Mouse (Mus musculus) cerebellum, postnatal 36 days (tissue): ENCODE results near the gene Pak2.
"Not testable (repeated sequence)": the region's sequence is repeated elsewhere in the genome, so short reads cannot be mapped to it uniquely, and the experiment has no call there.

ENCODE experiments used
- DNase-seq, 2 experiments: peaks; one replicate each; pipeline ENCODE4 v3.0.0; 2021 to 2022; ENCODE audit warnings: mixed read lengths in 2 of 2

The Pak2 gene

DNA sequence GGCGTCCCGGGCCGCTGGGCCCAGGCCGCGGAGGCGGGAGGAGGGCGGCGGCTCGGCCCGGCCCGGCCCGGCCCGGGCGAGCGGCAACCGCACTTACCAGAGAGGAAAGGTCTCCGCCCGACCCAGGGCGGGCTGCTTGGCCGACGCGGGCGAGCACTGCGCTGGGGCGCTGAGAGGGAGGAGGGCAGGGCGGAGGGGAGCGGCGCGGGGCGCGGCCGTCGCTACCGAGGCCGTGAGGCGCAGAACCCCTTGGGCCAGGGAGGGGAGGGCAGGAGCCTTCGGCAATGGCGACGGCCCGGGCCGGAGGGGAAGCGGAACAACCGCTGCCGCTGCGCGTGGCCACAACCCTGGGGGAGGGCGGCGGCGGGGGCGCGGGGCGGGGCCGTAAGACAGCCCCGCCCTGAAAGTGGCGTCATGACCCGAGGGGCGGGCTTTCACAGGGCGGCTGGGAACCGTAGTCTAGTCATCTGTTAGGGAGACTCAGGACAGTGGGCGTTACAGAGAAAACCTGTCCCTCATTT lies at the start of gene Pak2:
TSS of gene Pak2 (minus strand) at position 352 of the 521 bp plus-strand sequence.
- peak; percentile 80 to 85 for DNase-seq

DNA sequence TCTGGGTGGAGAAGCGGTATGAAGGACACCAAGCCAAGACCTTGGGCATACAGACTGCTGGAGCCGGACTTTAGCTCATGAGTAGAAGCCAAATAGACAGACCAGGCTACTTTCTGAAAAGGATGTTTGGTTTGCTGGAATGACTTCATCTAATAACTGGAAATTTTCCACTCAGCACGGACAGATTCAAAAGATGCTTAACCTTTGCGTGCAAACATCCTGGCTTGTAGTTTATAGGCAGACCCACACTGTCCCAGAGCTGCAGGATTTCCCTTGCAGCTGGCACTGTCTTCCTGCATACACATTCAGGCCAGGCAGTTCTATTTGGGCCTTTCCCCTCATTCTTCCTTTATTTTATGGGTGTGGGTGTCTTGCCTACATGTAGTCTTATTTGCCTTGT lies 47.9 kb upstream of the Pak2 start:
- DNase-seq: no peak

DNA sequence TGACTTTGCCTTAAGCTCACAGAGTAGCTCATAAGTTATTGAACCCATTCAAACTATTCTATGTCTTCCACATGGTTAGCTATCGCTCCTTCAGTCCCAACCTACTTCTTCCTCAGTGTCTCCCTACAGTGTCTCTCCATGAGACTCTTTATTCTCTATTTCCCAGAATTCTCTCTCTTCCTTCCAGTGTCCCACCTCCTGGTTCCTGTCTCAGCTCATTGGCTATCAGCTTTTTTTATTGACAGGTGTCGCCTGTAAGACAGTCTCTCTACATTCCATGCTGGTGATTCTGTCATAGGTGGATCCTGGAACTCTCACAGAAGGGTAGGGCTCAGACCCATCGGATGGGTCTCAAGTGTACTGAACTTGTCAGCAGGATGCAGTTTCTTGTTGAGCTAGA lies 46.2 kb upstream of the Pak2 start:
- no peak for DNase-seq

DNA sequence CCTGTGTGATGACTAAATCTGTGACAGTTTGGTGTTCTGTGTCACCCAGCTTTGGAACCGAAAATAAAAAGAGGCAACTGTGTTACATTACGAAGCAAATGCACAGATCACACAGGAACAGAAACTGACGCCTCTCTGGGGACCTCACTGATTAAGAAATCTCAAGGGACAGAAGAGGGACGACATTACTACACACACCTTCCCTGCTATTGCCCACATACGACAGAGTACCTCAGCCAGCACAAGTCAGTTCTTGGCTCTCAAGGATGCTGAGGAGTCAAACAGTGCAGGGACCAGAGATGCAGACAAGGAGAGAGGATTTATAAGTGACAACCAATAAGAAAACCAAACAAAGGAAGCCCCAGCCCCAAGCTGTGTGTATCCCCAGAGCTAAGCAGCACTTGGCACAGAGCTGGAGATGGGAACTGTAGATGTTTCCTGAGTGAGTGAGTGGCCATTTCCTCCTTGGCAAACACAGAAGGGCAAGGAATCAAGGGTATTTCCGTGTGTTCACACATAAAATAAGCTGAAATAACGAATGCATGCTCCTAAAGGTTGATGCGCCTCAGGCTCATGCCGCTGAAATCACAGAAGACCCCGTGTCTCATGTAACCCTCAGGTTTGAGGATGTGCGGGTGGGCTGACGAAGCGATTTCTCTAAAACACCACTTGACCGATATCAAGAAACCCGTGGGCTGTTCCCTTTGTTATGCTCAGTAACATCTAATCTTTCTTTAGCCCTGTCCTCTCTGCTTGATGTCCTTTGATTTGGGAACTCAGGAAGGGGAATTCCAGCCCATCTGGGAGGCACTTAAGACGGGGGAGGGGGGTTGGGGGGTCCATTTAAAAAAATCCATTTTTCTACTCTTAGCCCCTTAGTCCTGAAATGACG lies 45.5 kb upstream of the Pak2 start:
- no peak for DNase-seq

DNA sequence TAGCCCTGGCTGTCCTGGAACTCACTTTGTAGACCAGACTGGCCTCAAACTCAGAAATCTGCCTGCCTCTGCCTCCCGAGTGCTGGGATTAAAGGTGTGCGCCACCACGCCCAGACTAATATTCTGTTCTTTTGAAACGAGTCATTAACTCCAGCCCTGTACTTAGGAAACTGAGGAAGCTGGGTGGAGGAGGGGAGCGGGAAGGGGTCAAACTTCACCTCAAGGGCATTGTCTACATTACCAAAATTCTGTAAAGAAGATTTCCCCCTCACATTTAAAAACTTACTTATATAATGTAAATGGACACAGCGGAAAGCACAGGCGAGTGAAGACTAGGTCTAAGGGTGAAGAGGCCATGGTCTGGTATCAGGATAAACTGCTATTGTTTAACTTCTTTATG lies 44.9 kb upstream of the Pak2 start:
- DNase-seq: no peak

DNA sequence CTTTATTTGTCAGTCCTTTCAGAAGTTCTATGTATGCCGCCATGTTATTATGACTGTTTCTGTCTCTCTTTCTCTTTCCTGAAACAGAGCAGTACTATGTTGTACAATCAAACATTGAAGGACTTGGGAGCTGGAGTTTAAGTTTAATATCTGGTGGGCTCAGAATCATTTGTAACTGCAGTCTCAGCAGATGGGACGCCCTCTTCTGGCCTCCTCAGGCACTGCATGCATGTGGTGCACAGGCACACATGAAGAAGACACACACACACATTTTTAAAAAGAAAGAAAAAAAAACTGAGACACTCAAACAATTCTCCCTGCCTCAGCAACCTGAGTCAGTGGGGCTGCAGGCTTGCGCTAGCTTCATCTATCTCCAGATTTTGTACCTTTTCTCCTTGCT lies 41.3 kb upstream of the Pak2 start:
- DNase-seq: no peak

DNA sequence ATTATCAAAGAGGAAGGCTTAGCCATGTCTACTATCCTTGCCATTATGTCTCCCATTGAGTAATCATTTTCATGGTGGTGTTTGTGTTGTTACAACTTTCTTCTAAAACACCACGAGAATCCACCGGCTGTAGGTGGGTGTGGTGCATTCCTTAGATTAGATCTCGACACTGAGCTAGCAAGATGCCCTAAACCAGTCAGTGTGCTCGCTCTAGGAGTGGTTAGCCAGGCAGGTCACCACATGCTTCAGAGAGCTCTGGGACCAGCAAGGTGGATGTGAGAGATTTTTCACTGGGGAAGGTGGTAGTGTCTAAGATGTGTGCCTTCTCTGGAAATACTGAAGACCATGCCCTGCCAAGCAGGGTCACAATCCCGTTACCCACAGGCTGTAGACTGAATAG lies 37.0 kb upstream of the Pak2 start:
- DNase-seq: no peak

DNA sequence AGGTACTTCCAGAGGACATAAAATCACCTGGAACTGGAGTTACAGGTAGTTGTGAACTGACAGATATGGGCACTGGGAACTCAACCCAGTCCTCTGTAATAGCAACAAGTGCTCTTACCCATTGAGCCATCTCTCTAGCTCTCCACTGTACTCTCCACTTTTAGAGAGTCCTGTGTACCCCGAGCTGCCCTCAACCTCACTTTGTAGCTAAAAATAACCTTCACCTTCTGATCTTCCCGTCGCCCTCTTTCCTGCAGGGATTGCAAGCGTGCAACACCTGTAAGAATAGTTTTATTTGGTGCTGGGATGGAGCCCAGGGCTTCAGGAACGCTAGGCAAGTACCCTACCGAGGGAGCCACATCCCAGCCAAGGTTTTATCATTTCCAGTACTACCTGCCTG lies 36.6 kb upstream of the Pak2 start:
- DNase-seq: no peak

DNA sequence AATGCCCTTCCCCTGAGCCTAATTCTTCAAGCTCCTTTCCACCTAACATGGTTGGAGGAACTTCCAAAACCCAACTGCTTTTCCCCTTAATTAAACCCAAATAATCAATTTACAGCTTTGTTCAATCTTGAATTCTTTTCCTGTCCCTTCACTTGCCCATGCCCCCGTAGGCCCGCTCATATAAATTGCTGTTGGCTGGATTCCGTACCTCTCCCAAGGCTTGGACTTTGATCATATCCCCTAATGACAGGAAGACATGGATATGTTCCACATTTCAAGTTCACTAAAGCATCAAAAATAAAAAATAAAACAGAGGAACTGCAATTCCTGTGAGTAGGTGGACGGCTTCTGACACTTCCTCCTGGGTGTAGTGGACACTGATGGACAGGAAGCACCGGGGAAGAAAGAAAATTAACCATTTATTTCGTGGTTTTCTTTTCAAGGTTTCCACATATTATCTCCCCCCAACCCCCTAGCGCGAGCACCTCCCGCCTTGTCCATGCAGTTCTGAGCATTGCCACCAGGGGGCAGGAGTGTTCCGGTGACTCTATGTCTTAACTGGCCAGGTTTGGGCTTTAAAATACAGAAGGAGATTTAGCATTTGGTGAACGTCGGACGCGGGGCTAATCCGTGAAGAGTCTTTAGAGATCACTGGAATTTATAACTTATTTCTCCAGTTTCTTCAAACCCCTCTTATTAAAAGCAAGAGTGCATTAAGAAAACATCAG lies 36.0 kb upstream of the Pak2 start:
- DNase-seq: peak; percentile 85 to 90

DNA sequence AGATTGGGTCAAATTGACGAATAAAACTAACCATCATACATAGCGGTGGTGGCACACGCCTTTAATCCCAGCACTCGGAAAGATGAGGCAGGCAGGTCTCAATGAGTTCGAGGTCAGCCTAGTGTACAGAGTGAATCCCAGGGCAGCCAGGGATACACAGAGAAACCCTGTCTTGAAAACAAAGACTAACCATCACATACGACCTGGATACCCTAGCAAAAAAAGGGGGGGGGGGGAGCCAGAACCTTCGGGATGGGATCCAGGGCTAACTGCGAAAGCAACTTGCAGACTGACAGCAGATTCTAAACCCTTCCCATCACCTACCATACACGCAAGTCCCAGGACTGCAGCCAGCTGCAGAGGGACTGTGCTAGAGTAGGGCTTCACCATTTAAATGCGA lies 35.3 kb upstream of the Pak2 start:
- no peak for DNase-seq

DNA sequence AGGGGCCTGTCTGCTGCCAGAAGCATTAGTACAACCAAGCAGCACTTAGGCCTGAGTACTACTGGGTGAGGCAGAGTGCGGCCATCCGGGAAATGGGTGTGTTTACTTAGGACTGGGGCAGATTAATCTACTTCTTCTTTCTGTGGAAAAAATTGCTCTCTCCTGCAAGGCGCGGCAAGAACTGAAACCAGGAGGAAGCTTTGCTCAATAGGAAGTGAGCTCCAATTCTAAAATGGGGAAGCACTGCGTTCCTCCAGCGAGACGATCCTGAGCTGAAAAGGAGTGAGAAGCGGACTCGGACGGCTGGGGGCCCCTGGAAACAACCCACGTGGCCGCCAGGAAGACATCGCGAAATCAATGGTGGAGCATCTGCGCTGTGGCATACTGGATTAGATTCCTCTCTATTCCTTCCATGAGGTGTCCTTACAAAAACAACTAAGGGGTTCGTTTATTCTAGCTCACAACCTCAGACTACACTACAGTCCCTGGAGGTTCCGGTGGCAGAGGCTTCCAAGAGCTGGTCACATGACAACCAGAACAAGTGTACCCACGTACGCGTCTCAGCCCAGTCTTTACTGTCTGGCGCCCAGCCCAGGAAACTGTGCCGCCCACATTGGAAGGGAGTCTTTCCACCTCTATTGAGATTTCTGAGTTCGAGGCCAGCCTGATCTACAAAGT lies 34.5 kb upstream of the Pak2 start:
- DNase-seq: no peak

DNA sequence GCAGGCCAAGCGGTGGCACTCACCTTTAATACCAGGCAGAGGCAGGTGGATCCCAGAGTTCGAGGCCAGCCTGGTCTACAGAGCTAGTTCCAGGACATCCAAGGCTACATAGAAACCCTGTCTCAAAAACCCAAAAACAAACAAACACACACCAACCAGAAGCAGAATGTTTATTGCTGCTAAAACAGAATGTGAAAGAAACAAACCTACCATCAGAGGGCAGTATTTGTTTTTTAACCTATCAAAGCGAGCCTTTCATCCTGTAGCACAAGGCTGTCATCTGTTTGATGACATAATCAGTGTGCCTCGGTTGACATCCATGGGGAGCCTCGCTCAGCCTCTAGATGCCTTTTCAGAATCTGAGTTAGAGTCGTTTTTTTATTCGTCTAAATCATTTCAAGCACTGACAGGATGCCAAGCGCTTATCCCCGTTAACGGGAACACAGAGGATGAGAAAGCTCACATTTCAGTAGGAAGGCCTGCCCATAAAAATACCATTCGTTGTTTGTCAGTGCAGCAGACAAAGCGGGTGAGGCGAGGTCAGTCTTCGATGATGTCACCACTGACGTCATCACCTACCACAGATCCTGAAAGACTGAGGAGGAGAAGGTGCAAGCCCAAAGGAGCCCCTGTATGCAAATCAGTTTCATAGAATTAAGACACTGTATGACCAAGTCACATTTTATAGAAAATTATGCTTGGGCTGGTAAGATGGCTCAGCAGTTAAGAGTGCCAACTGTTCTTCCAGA lies 32.0 kb upstream of the Pak2 start:
- no peak for DNase-seq

DNA sequence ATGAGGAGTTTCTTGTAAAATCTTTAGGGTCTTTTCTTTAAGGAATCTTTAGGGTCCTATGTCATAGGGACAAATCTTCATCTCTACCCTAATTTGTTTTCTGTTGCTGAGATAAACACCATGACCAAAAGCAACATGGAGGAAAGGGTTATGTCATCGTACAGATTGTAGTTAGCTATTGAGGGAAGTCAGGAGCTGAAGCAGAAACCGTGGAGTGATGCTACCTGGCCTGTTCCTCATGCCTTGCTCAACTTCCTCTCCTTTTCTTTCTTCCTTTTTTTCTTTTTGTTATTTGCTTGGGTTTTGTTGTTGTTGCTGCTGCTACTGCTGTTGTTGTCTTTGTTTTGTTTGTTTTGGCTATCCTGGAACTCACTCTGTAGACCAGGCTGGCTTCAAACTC lies 29.4 kb upstream of the Pak2 start:
- no peak for DNase-seq

DNA sequence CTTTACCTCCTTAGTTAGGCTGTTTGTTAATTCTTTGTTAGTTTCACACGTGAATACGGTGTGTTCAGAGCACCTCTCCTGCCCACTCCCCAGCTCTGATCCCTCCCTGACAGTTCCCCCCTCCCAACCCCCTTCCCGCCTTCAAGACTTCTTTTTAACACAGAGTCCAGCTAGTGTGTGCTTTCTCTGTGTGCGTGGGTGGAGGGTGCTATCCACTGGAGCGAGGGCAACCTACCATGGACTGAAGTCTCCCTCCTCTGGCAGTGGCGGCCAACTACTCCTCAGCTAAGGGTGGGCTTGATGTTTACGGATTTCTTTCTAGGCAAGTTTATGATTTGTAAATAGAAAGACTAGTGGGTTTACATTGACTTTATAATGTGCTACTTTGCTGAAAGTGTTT lies 29.0 kb upstream of the Pak2 start:
- DNase-seq: no peak

DNA sequence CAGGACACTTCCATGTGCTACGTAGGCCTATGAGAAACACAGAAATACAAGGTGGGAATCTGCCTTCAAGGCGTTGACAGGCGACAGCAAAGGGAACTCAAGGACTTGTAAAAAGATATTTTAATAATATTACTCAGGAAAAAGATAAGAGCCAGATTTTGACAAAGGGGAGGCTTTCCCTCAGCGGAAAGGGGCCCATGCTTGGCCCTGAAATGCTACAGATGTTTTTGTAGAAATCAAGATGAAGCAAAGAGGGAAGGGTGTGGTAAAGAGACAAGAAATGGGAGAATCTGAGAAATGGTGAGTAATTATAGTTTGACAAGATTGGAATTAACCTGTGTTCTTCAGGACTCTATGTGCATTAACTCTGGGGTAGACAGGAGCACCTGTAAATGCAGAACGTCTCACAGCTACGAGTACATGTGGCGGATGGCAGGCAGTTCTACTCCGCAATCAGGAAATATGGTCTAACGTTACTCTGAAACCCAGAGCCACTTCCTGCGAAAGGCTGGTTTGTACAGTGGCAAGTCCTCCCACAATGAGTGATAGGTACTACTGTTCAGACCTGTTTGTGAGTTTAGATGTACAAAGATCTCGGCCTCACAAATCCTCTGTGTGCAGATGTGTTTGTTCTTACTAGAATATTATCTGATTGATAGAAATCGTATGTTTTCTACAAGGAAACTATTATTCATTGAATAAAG lies 28.4 kb upstream of the Pak2 start:
- no peak for DNase-seq

DNA sequence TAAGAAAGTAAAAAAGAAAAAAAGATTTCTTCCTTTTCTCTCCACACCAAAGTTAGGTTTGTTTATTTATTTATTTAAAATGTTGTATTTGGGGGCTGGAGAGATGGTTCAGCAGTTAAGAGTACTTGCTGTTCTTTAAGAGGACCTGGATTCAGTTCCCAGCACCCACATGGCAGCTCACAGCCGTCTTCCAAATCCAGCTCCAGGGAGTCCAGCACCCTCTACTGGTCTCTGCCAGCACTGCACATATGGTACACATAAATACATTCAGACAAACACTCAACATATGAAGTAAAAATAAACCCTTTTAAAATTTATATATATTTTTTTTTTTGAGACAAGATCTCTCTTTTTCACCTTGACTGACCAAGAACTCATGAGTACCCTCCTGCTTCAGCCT lies 26.6 kb upstream of the Pak2 start:
- no peak for DNase-seq

DNA sequence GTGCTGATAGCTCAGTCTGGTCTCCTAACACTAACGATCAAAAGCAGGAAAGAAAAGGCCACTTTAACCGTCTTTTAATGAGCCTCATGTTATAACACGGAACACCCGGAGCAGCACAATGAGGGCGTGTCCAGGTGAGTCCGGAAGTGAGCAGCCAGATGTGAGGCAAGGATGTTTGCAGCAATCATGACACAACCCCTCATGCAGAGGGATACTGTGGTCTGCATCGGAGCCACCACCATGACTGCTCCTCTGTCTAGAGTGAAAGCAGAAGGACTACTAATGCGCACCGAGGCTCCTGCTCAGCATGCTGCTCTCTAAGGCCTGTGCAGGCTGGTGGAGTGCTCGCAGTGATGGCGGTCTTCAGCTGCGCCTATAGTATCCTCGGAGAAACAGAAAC lies 23.2 kb upstream of the Pak2 start:
- no peak for DNase-seq

DNA sequence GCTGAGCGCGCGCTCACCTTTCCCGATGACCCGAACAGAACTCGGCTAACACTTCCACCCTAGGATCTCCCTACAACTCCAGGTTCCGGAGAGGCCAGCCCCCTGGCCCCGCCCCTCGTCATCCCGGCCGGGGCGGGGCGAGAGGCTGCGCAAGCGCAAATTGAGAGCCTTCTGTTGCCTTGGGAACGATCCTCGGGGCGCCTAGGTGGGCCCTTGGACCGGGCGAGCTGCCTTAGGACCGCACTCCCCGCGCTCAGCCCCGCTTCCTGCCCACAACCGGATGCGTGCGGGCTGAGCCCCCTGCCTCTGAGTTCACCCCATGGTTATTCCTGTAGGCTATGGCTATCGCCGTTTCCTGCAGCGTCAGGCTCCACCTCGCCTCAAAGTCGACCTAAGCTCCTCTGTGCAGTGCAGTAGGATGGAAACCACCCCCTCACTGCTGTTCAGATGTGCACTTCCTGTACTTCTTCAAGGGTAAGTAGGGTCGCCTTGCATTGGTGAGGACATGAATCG lies 20.6 kb upstream of the Pak2 start, which contains the start of the genes Pigx and Cep19:
TSS of gene Pigx (minus strand) at position 103 of the 513 bp plus-strand sequence.
TSS of gene Cep19 (plus strand) at position 163 of the 513 bp plus-strand sequence.
- peak; percentile 86 to 91 for DNase-seq

DNA sequence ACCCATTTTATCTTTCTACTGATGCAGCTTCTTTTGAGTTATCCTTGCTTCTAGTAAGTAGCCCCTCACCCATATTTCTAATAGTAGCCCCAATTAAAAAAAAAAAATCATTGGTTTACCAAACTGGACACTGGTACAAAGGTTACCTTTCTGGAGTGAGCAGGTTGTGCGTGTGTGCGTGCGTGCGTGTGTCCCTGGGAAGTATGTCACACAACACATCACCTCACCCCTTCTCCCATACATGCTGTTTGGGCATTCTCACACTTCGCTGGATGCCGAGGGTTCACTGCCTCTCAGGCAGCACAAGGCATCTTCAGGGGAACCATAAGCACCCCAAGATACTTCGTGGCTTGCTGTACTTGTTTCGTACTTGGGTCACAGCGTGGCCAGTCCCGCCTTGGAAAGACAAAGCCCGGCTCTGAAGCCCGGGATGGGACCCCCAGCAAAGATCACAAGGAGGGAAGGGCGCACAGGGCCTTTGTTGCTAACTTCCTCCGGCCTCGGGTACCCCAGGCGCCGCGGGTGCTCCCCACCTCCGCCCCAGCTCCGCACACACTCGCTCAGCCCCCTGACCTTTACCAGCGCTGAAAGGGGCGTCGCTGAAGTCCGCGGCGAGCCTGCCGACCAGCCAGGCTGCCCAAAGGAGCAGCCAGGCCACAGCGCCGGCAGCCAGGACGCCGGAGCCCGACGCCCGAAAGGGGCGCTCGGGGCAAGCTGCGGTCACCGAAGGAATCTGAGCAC lies 19.9 kb upstream of the Pak2 start:
- peak in 1 of 2 experiments; percentile 17 for DNase-seq

DNA sequence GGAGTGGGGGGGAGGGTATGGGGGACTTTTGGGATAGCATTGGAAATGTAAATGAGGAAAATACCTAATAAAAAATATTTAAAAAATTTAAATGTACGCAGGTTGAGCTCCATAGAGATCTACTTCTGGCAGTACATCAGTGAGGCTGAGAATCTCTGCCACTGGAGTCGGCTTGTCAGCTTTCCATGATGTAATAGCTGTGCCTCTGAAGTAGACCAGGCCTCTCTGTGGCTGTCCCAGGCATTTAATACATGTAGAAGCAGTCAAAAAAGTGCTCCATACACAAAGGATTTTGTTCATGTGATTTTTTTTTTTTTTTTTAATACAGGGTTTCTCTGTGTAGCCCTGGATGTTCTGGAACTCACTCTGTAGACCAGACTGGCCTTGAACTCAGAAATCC lies 18.6 kb upstream of the Pak2 start:
- DNase-seq: not testable (repeated sequence)

DNA sequence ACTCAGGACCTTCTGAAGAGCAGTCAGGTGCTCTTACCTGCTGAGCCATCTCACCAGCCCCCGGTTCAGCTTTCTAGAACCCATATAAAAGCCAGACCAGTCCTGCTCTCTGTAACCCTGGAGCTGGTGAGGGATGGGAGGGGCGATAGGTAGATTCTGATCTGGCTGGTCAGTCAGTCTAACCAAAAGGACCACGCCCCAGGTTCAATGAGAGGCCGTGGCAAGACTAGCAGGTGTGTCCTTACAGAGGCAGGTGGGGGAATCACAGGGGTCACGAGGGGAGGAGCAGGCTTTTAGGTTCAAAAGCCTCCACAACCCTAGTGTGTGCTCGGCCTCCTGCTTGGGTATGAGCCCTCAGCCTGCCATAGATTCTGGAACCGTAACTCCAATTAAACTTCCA lies 12.3 kb upstream of the Pak2 start:
- DNase-seq: no peak
